ENCODE assay signal across 26 mouse cellular contexts in genomic region chr1:17520118-17520517, GRCm38 (mm10).
DNase-seq lines count a peak whose midpoint lies in the region; ATAC-seq and TF ChIP-seq lines count a peak whose summit lies in the region.
"Had no signal": no experiment of that assay in that cellular context is flagged by ENCODE, and none has a peak within 500 bp of the region (broad histone marks: within the 10 kb centered on the region; RNA-seq: fewer than 3 reads in every experiment).

No protein-coding gene starts in this region.

- WGBS in forebrain, embryonic 11.5 days: 84% methylated on average over 2 of the region's 2 CpGs
- WGBS in forebrain, embryonic 12.5 days: 88% methylated on average over 2 of the region's 2 CpGs
- 84% methylated on average over 2 of the region's 2 CpGs for WGBS in kidney, embryonic 14.5 days
- 80% methylated on average over 2 of the region's 2 CpGs for WGBS in limb, embryonic 11.5 days
- 90% methylated on average over 2 of the region's 2 CpGs for WGBS in limb, embryonic 10.5 days

- ATAC-seq in forebrain, embryonic 11.5 days (replicated peaks; ENCODE audit: low FRiP score): 0 out of 2 replicates have a peak, but pooled peaks have one; percentile 10
- ATAC-seq in forebrain, embryonic 12.5 days (ENCODE audit: low FRiP score): no peak
- 0 out of 2 replicates have a peak, but pooled peaks have one; percentile 35 for ATAC-seq in kidney, embryonic 14.5 days (ENCODE audit: low FRiP score, low TSS enrichment)
- peak; percentile 54; the same call in 1 of the 2 replicates for ATAC-seq in limb, embryonic 11.5 days (ENCODE audit: insufficient number of reproducible peaks, low FRiP score, low TSS enrichment, low read depth)
- ATAC-seq: activated CD4-positive, CD25-positive, alpha-beta regulatory T cell, adult 4 months; CD4-positive, CD25-positive, alpha-beta regulatory T cell, adult 4 months; forebrain, embryonic 15.5 days; hindbrain, postnatal 0 days; inflammation-experienced regulatory T-cells, adult 6 months; intestine, embryonic 16.5 days had no signal

- no peaks in the 10 kb centered on the region for H3K36me3 ChIP-seq in forebrain, embryonic 11.5 days (ENCODE audit: control insufficient read depth, insufficient read depth, low read length)
- no peaks in the 10 kb centered on the region for H3K36me3 ChIP-seq in forebrain, embryonic 12.5 days (replicated peaks)
- no peaks in the 10 kb centered on the region for H3K36me3 ChIP-seq in kidney, embryonic 14.5 days (ENCODE audit: control insufficient read depth, insufficient read depth, low read length)
- H3K36me3 ChIP-seq in limb, embryonic 11.5 days (ENCODE audit: control insufficient read depth, insufficient read depth, low read length): no peaks in the 10 kb centered on the region
- no peaks in the 10 kb centered on the region for H3K36me3 ChIP-seq in limb, embryonic 10.5 days
- H3K36me3 ChIP-seq: forebrain, embryonic 10.5 days; forebrain, embryonic 15.5 days; heart, embryonic 12.5 days; heart, embryonic 15.5 days; hindbrain, embryonic 10.5 days had no signal

- no peak overlapping the region for H3K4me2 ChIP-seq in forebrain, embryonic 11.5 days (ENCODE audit: low read depth, low read length, severe bottlenecking)
- H3K4me2 ChIP-seq in forebrain, embryonic 12.5 days: no peak overlapping the region
- no peak overlapping the region for H3K4me2 ChIP-seq in kidney, embryonic 14.5 days (replicated peaks; ENCODE audit: low read depth, low read length)
- H3K4me2 ChIP-seq in limb, embryonic 11.5 days (ENCODE audit: low read depth, severe bottlenecking): no peak overlapping the region
- H3K4me2 ChIP-seq: forebrain, embryonic 15.5 days; heart, embryonic 12.5 days; heart, embryonic 15.5 days had no signal

- H3K27me3 ChIP-seq in forebrain, embryonic 11.5 days (ENCODE audit: control insufficient read depth, insufficient read depth, low read length): no peaks in the 10 kb centered on the region
- no peaks in the 10 kb centered on the region for H3K27me3 ChIP-seq in forebrain, embryonic 12.5 days
- H3K27me3 ChIP-seq in kidney, embryonic 14.5 days (ENCODE audit: control insufficient read depth, insufficient read depth, low read length): no peaks in the 10 kb centered on the region
- no peaks in the 10 kb centered on the region for H3K27me3 ChIP-seq in limb, embryonic 11.5 days (ENCODE audit: control insufficient read depth, insufficient read depth, low read length)
- no peaks in the 10 kb centered on the region for H3K27me3 ChIP-seq in limb, embryonic 10.5 days (ENCODE audit: low read depth, poor library complexity, severe bottlenecking)
- H3K27me3 ChIP-seq: forebrain, embryonic 15.5 days; heart, embryonic 12.5 days; heart, embryonic 15.5 days had no signal

- H3K4me3 ChIP-seq in forebrain, embryonic 11.5 days (ENCODE audit: low read depth, low read length): no peak overlapping the region
- no peak overlapping the region for H3K4me3 ChIP-seq in forebrain, embryonic 12.5 days (replicated peaks)
- H3K4me3 ChIP-seq in kidney, embryonic 14.5 days (ENCODE audit: low read length): no peak overlapping the region
- H3K4me3 ChIP-seq in limb, embryonic 11.5 days (ENCODE audit: low read depth, low read length): no peak overlapping the region
- no peak overlapping the region for H3K4me3 ChIP-seq in limb, embryonic 10.5 days
- H3K4me3 ChIP-seq in layer of hippocampus, adult 2 months: no peak overlapping the region
- H3K4me3 ChIP-seq: forebrain, embryonic 10.5 days; forebrain, embryonic 15.5 days; heart, embryonic 12.5 days; heart, embryonic 15.5 days; hindbrain, embryonic 10.5 days had no signal

- no peak for TF ChIP-seq CTCF in layer of hippocampus, adult 2 months (conservative IDR thresholded peaks at IDR 0.05)

- no peaks in the 10 kb centered on the region for H3K9me3 ChIP-seq in forebrain, embryonic 11.5 days (ENCODE audit: control insufficient read depth, low read length)
- no peaks in the 10 kb centered on the region for H3K9me3 ChIP-seq in forebrain, embryonic 12.5 days
- no peaks in the 10 kb centered on the region for H3K9me3 ChIP-seq in kidney, embryonic 14.5 days (ENCODE audit: control insufficient read depth, low read length)
- H3K9me3 ChIP-seq in limb, embryonic 11.5 days (ENCODE audit: control insufficient read depth, low read length): no peaks in the 10 kb centered on the region
- H3K9me3 ChIP-seq in limb, embryonic 10.5 days (replicated peaks): no peaks in the 10 kb centered on the region
- H3K9me3 ChIP-seq: forebrain, embryonic 10.5 days; forebrain, embryonic 15.5 days; heart, embryonic 12.5 days; heart, embryonic 15.5 days; hindbrain, embryonic 10.5 days had no signal

- no peaks in the 10 kb centered on the region for H3K4me1 ChIP-seq in forebrain, embryonic 11.5 days (replicated peaks; ENCODE audit: control insufficient read depth, insufficient read depth, low read length)
- no peaks in the 10 kb centered on the region for H3K4me1 ChIP-seq in forebrain, embryonic 12.5 days
- no peaks in the 10 kb centered on the region for H3K4me1 ChIP-seq in kidney, embryonic 14.5 days (ENCODE audit: control insufficient read depth, insufficient read depth, low read length)
- no peaks in the 10 kb centered on the region for H3K4me1 ChIP-seq in limb, embryonic 11.5 days (ENCODE audit: control insufficient read depth, insufficient read depth, low read length)
- H3K4me1 ChIP-seq in limb, embryonic 10.5 days: no peaks in the 10 kb centered on the region
- H3K4me1 ChIP-seq: forebrain, embryonic 10.5 days; forebrain, embryonic 15.5 days; heart, embryonic 12.5 days; heart, embryonic 15.5 days; hindbrain, embryonic 10.5 days had no signal

- H3K27ac ChIP-seq in forebrain, embryonic 11.5 days (ENCODE audit: low read depth, low read length): no peak overlapping the region
- no peak overlapping the region for H3K27ac ChIP-seq in forebrain, embryonic 12.5 days
- no peak overlapping the region for H3K27ac ChIP-seq in kidney, embryonic 14.5 days (ENCODE audit: low read depth, low read length)
- H3K27ac ChIP-seq in limb, embryonic 11.5 days (replicated peaks; ENCODE audit: low read depth, low read length): no peak overlapping the region
- no peak overlapping the region for H3K27ac ChIP-seq in limb, embryonic 10.5 days
- no peak overlapping the region for H3K27ac ChIP-seq in layer of hippocampus, adult 2 months
- H3K27ac ChIP-seq: forebrain, embryonic 10.5 days; forebrain, embryonic 15.5 days; heart, embryonic 15.5 days; hindbrain, embryonic 10.5 days; hindbrain, postnatal 0 days had no signal

- no peak for DNase-seq in forebrain, embryonic 11.5 days (ENCODE audit: low spot score)
- DNase-seq in kidney, adult 8-10 months: no peak
- DNase-seq in limb, embryonic 11.5 days (ENCODE audit: low spot score): no peak
- DNase-seq in limb, embryonic 10.5 days (ENCODE audit: low spot score): no peak
- no peak for DNase-seq in layer of hippocampus, adult 2 months (ENCODE audit: low spot score in 2 of 2)
- DNase-seq: adrenal gland, adult 8-10 months; adrenal gland, postnatal 25 days; cerebellum, adult 2 months; cerebellum, adult 9-11 months; cerebellum, postnatal 25 days; gastrocnemius, postnatal 25 days; heart, adult 18-20 months; heart, postnatal 10 days; heart, postnatal 36 days had no signal

- H3K9ac ChIP-seq in forebrain, embryonic 11.5 days (ENCODE audit: low read length): no peak overlapping the region
- no peak overlapping the region for H3K9ac ChIP-seq in forebrain, embryonic 12.5 days
- no peak overlapping the region for H3K9ac ChIP-seq in kidney, embryonic 14.5 days (ENCODE audit: low read depth, low read length)
- H3K9ac ChIP-seq in limb, embryonic 11.5 days (ENCODE audit: low read length): no peak overlapping the region
- H3K9ac ChIP-seq: forebrain, embryonic 15.5 days; heart, embryonic 12.5 days; heart, embryonic 15.5 days had no signal
